Mouse (Mus musculus) bone marrow macrophage, adult 2 months (primary cell): ENCODE data around the gene Mslnl. TPM values are rescaled to one million over a fixed set of nuclear protein-coding genes. Genes with fewer than 3 reads are reported as not detected.
A peak's percentile ranks its signal among the peaks of the same experiment; 100 is the strongest.

Source experiments
- H3K27ac ChIP-seq: 2 replicates; pipeline ENCODE4 v1.5.1; 2012; ENCODE audit warnings: low read depth, low read length; ENCODE audit not compliant: insufficient read depth
- H3K4me1 ChIP-seq: 2 replicates; pipeline ENCODE4 v1.6.1; 2012; ENCODE audit warnings: low read length; ENCODE audit not compliant: control insufficient read depth, insufficient read depth
- H3K4me3 ChIP-seq: 2 replicates; pipeline ENCODE4 v1.5.1; 2012; ENCODE audit warnings: mild to moderate bottlenecking, low read length, moderate library complexity; ENCODE audit not compliant: insufficient read depth
- CTCF ChIP-seq: IDR thresholded peaks from 2 replicates; pipeline ENCODE4 v1.5.1; 2012; ENCODE audit warnings: low read depth, mild to moderate bottlenecking, low read length, moderate library complexity
- POLR2A ChIP-seq: IDR thresholded peaks from 2 replicates; pipeline ENCODE4 v1.6.1; 2012; ENCODE audit warnings: mild to moderate bottlenecking, low read depth, low read length, borderline replicate concordance
- polyA plus RNA-seq: library from polyadenylated mRNA; stranded (reverse); fragments of >200 nt; gene quantifications from 2 replicates; pipeline ENCODE4 v1.2.4, GENCODE M21; 2012; ENCODE audit not compliant: missing spikeins, insufficient read depth, insufficient read length

Gene Mslnl
- polyA plus RNA-seq, 1 experiment = not detected

GRCm38 (mm10) chr17:25716711-25717637 lies 18.9 kb upstream of the Mslnl start, which contains the start of gene Gng13:
Gng13 (plus strand) TSS chr17:25717171.
- no peak within 1 kb of the TSS for H3K27ac ChIP-seq
- 0 out of 2 replicates have a peak within 1 kb of the TSS, but pooled peaks have one; percentile 10 for H3K4me3 ChIP-seq
- no peaks in the 10 kb centered on the region for H3K4me1 ChIP-seq
- no peak for TF ChIP-seq CTCF
- no peak for TF ChIP-seq POLR2A

- no peak overlapping the region for H3K4me3 ChIP-seq
- H3K4me1 ChIP-seq = no peaks in the 10 kb centered on the region
- TF ChIP-seq POLR2A = no peak
- no peak for TF ChIP-seq CTCF
- no peak overlapping the region for H3K27ac ChIP-seq
Observed at GRCm38 (mm10) chr17:25717691-25718090, 18.2 kb upstream of the Mslnl start.

DNA sequence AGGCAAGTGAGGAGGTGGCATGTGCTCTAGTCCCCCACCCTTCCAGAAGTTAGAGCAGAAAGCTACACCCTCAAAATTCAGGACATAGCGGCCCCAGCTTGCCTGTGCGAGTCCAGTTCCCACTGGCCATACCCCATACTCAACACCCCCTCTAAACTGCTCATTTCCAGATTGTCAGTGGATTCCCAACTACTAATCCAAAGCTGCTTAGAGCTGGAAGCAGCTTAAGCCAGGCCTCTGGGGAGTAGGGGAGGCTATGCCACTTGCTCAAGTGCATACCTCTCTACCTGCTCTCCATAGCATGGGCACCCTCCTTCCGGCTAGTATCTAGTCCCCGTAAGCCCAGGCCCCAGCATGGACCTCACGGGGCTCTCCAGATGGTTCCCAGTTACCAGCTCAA lies 14.4 kb upstream of the Mslnl start:
- Histone ChIP-seq H3K27ac (no peak overlapping the region), H3K4me1 (no peaks in the 10 kb centered on the region), H3K4me3 (no peak overlapping the region)
- TF ChIP-seq CTCF = no peak
- no peak for TF ChIP-seq POLR2A

DNA sequence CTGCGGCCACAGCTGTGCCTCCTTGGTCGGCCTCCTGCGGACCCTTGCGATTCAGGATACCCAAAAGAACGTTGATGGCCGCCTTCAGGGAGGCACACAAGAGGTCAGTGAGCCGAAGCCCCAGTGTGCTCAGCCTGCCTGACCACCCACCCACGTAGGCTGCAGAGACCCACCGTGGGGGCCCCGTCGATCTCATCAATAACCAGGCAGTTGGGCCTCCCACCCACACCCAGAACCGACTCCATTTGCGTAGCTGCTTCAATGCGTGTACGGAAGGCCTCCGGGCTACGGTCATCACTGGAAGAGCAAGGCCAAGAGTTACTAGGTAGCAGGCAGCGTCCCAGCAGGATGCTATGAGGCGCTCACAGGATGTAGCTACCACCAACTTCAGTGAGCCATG lies 12.4 kb upstream of the Mslnl start:
- peaks cover 1% of the 10 kb centered on the region; the same call in 1 of the 2 replicates for H3K4me1 ChIP-seq
- TF ChIP-seq CTCF (no peak), POLR2A (no peak)

DNA sequence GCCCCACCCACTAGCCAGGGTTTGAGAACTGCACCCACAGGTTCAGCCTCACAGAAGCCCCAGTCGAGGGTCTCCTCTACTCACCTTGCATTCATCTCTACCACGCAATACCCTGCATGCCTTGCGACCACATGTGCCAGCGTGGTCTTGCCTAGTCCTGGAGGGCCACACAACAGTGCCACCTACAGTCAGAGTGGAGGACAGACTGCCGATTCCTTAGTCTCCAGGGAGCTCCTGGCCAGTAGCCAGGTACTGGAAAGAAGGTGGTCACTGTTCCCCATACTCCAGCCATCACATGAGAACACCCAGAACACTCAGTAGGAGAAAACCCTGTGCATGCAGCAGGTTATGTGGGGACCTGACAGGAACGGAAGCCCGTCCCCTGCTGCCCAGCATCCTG lies 11.9 kb upstream of the Mslnl start:
- no peak for TF ChIP-seq CTCF
- no peak for TF ChIP-seq POLR2A
- H3K27ac ChIP-seq = no peak overlapping the region
- no peak overlapping the region for H3K4me3 ChIP-seq
- H3K4me1 ChIP-seq = peaks cover 4% of the 10 kb centered on the region; the same call in 1 of the 2 replicates

More for the DNA sequence above, 12.4 kb upstream of the Mslnl start:
- Histone ChIP-seq H3K4me3 (no peak overlapping the region), H3K27ac (no peak overlapping the region)

DNA sequence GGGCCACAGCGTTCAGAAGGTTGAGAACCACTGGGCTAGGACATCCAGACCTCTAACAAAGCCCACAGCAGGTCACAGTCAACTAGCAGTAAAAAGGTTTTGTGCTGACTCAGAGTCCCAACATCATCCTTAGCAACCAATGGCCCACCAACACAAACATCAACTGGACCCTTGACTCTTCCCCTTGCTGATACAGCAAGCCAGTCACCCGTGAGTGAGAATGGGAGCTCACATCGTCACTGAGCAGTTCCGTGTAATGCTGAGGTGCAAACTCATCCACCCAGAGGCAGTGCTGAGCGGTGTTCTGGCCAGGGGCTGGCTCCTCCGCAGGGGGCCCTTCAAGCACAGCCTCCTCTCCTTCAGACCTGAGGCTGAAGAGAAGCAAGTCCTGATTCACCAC lies 10.6 kb upstream of the Mslnl start:
- Histone ChIP-seq H3K27ac (no peak overlapping the region), H3K4me1 (peaks cover 4% of the 10 kb centered on the region; the same call in 1 of the 2 replicates), H3K4me3 (no peak overlapping the region)
- no peak for TF ChIP-seq CTCF
- TF ChIP-seq POLR2A = no peak

- H3K27ac ChIP-seq = no peak within 1 kb of the TSS
- TF ChIP-seq POLR2A = no peak
- peaks cover 4% of the 10 kb centered on the region; the same call in 1 of the 2 replicates for H3K4me1 ChIP-seq
Observed at GRCm38 (mm10) chr17:25727265-25728008, 8.4 kb upstream of the Mslnl start, which contains the start of the genes Chtf18 and Rpusd1. Chtf18 (minus strand) TSS chr17:25727419. Rpusd1 (plus strand) TSS chr17:25727670.

GRCm38 (mm10) chr17:25728009-25728270 lies 7.9 kb upstream of the Mslnl start:
- TF ChIP-seq POLR2A (no peak), CTCF (no peak)
- no peak overlapping the region for H3K27ac ChIP-seq
- peak overlapping the region; percentile 76 for H3K4me3 ChIP-seq
- H3K4me1 ChIP-seq = peaks cover 4% of the 10 kb centered on the region; the same call in 1 of the 2 replicates

More at GRCm38 (mm10) chr17:25727265-25728008, 8.4 kb upstream of the Mslnl start, which contains the start of the genes Chtf18 and Rpusd1:
- H3K4me3 ChIP-seq = peak within 1 kb of the TSS; percentile 96

DNA sequence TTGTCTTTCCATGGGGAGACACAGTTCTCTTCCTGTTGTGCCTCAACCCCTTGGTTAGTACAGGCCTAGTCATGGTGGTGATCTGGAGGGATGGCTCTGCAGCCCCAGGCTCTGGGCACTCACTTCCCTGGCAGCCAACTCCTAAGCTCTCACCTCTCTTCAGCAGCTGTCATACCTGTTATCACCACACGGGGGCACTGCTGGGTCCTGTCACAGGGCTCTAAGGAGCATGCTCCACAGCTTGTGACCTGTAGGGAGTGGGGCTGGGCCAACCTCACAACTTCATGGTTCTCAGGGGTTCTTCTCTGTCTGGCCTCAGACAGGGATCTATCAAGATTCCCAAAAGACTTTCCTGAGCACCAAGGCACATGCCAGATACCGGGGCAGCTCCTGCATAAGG lies 3.8 kb upstream of the Mslnl start:
- H3K27ac ChIP-seq = no peak overlapping the region
- TF ChIP-seq POLR2A = no peak
- peak; percentile 65 for TF ChIP-seq CTCF
- no peak overlapping the region for H3K4me3 ChIP-seq
- peaks cover 4% of the 10 kb centered on the region; the same call in 1 of the 2 replicates for H3K4me1 ChIP-seq

DNA sequence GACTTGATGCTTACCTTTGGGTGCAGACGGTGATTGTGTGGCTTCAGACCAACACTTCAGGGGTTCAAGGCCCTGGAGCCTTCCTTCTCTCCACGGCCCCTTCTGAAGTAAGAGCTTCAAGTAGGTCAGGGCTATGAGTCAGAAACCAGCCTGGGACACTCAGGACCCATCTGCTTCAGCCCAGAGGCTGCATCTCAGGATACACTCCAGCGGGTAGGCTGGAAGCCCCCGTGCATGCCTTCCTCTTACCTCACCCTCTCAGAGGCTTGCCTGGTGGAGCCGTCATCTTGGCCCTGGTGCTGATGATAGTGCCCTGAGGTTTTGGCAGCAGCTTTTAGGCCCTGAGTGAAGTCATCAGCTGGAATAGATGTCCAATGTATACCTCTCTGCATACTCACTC lies 596 bp upstream of the Mslnl start:
- no peak overlapping the region for H3K4me3 ChIP-seq
- no peak overlapping the region for H3K27ac ChIP-seq
- no peaks in the 10 kb centered on the region for H3K4me1 ChIP-seq
- TF ChIP-seq POLR2A (no peak), CTCF (no peak)
